Mouse (Mus musculus): ENCODE results near the gene 1700122O11Rik. TPM values are rescaled to one million over a fixed set of nuclear protein-coding genes. Genes with fewer than 3 reads are reported as not detected.

The 1700122O11Rik gene
- total RNA-seq, 2 experiments from 2014 or later: not detected

Other genes starting within 250 kb of the 1700122O11Rik start
- gene Mdfi, start 203.6 kb downstream of the 1700122O11Rik start, total RNA-seq (2021): 1 to 10 TPM in 1 of 2 experiments, under 1 TPM in 1; 0.40 to 1.3 TPM
- gene Foxp4, start 113.6 kb downstream of the 1700122O11Rik start, total RNA-seq (2021): 10 to 100 TPM in 1 of 2 experiments, 1 to 10 TPM in 1; 8.5 to 12.2 TPM
- gene 1700067P10Rik, start 51.0 kb upstream of the 1700122O11Rik start, total RNA-seq (2021): not detected
- gene 9830107B12Rik, start 108.0 kb upstream of the 1700122O11Rik start, total RNA-seq (2021): not detected
- gene A530064D06Rik, start 129.0 kb upstream of the 1700122O11Rik start, total RNA-seq (2021): not detected
- under 1 TPM in 1 of 2 experiments, not detected in 1; 0.13 TPM for gene Trem1, start 194.5 kb upstream of the 1700122O11Rik start, total RNA-seq (2021)
- gene Trem3, start 209.5 kb upstream of the 1700122O11Rik start, total RNA-seq (2021): not detected
- under 1 TPM in 1 of 2 experiments, not detected in 1; 0.33 TPM for gene Treml4, start 226.0 kb upstream of the 1700122O11Rik start, total RNA-seq (2021)

Data from heart, adult 18-20 months (tissue).